Mouse (Mus musculus): Measurements from ENCODE around the gene Trp53i13. TPM values are rescaled to one million over a fixed set of nuclear protein-coding genes. Genes with fewer than 3 reads are reported as not detected.

Trp53i13 gene
- total RNA-seq, 2 experiments from 2014 or later = 14.8 to 15.0 TPM

DNA sequence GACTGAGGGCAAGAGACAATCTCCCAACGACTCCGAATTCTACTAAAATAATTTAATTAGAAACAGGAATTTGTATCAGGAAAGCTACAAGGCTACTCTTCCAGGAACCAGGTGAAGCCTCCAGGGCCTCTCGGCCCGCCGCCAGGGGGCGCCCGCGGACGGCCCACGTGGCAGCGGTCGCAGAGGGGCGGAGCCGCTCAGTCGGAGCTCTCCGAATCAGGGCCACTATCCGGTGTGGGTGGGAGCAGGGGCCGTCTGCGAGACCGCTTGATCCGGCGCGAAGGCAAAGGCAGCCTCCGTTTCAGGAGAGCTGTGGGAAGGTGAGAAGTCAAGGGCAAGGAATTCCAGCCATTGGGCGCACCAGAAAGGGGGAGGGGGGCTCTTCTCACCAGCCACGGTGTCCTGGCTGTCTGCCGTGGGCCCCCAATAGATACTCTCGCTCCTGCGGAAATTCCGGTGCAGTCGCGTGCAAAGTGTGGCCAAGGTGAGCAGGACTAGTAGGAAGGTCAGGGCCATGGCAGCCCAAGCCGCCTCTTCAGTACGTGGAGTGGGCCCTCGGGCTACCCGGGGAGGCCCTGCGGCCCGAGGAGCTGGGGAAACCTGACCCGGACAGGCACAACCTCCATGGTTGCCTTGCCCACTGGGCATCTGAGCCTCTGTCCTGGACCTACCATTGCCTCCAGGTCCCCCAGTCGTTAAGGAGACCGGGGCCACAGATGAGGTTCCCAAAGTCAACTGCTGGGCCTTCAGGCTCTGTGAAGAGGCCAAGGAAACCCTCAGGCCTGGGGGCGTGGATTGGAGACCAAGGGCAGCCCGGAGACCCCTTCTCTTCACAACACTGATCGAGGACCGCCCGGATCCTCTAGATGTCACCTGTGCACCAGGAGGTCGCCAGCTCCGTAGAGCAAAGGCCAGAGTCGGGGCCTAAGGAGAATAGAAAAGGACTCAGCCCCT lies 7.4 kb downstream of the Trp53i13 start:
- DNase-seq (ENCODE audit: low spot score in 2 of 2) = peak; percentile 83

DNA sequence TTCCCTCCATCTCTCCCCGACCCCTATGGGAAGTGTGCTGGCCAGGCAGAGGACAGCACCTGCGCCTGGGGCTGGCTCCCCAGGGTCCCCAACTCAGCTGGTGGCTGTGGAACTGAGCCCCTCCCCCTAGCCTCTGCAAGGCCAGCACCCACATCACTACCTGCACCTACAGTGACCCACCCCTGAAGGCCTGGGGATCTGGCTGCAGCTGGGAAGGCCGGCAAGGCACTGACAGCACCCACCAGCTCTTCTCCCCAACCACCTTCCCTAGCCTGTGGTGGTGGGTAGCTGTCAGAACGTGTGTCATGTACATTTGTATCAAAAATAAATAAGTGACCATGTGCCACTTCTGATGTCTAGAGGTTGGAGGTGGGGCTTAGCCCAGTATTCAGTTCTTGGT lies 8.4 kb downstream of the Trp53i13 start:
- DNase-seq (ENCODE audit: low spot score in 2 of 2) = no peak

DNA sequence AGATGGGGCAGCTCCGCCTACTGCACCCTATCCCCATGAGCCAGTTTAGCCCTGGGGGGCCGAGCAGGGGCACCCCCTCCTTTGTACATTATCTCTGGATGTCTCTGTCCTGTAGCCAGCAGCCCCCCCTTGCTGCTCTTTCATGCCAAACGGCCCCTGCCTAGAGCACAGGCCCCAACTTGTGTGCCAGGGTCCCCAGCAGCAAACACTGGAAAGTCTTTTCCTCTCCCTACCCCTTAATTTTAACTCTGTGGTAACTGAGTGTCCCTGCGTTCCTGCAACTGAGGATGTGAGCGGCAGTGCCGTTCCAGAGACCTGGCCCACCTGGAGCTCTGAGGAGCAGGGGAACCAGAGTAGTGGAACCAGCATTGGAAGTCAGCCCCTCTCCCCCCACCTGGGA lies 8.8 kb downstream of the Trp53i13 start:
- DNase-seq (ENCODE audit: low spot score in 2 of 2) = no peak

DNA sequence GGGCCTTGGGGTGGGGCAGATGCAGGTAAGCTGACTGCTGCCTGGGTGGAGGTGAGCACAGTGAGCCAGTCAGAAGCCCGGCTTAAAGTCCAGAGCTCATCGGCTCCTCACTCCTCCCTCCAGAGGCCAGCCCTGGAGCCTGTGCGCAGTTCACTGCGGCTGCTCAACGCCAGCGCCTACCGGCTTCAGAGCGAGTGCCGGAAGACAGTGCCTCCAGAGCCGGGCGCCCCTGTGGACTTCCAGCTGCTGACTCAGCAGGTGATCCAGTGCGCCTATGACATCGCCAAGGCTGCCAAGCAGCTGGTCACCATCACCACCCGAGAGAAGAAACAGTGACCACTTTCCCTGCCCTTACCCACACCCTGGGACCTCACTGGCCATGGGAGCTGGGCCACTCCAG lies 9.5 kb downstream of the Trp53i13 start:
- DNase-seq (ENCODE audit: low spot score in 2 of 2) = no peak

DNA sequence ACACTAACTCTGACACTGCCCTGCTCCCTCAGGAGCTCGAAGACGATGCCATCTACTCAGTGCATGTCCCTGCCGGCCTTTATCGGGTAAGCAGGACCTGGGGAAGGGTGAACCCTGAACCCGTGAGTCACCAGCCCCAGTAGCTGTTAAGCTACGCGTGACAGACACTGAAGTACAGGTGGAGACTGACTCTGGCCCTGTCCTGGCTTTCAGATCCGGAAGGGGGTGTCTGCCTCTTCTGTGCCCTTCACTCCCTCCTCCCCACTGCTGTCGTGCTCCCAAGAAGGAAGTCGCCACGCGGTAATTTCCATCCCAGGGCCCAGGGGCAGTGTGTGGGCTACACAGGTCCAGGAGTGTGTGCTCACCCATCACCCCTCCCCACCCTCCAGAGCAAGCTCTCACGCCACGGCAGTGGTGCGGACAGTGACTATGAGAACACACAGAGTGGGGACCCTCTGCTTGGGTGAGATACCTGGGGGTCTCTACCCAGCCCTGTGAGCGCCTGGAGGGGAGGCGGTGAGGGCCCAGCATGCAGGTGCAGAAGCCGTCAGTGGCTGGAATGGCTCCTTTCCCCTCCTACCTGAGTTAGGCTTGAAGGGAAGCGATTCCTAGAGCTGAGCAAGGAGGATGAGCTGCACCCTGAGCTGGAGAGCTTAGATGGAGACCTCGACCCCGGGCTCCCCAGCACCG lies 10.3 kb downstream of the Trp53i13 start:
- no peak for DNase-seq (ENCODE audit: low spot score in 2 of 2)

DNA sequence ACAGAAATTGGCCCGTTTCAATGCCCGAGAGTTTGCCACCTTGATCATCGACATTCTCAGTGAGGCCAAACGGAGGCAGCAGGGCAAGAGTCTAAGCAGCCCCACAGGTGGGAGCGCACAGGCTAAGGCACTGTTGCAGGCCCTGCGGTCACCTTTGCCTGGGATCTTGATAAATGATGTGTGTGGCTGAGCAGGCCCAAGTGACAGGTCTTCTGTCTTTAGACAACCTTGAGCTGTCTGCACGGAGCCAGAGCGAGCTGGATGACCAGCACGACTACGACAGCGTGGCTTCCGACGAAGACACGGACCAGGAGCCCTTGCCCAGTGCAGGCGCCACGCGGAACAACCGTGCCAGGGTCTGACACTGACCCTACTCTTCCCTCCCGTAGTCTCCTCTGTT lies 11.4 kb downstream of the Trp53i13 start:
- DNase-seq (ENCODE audit: low spot score in 2 of 2) = no peak

DNA sequence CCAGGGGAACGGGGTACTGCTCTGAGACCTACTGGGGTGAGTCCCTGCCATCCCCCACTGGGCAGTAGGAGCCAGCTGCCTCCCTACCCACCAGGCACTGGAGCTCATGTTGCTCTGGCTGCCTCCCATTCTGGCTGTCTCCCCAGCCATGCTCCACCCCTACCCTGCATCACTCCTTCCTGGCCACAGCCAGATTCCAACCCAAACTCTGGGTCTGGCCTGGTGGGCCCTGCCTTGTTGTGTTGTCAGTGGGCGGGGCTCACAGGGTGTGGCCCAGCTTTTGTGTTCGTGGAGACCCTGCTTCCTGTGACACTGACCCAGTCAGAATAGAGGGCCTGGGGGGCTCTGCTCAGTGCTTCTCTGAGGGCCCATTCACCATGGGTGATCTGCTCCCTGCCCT lies 12.3 kb downstream of the Trp53i13 start:
- DNase-seq (ENCODE audit: low spot score in 2 of 2) = no peak

DNA sequence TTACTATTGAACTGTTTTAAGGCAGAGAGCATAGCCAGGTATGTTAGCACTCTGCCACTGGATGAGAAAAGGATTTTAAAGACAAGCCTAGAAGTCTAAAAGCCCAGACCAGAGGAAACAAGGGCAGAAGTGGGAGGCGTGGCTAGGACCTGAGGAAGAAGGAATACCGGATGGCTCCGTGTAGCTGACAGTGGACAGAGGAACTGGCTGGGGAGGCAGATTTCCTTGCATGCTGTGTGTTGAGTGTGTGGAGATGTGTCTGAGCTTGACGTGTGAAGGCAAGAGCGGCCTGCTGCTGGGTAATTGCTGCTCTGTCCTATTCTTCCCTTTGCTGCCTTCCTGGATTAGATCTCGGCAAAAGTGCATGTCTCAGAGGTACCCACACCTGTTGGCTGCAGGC lies 13.3 kb downstream of the Trp53i13 start:
- no peak for DNase-seq (ENCODE audit: low spot score in 2 of 2)

DNA sequence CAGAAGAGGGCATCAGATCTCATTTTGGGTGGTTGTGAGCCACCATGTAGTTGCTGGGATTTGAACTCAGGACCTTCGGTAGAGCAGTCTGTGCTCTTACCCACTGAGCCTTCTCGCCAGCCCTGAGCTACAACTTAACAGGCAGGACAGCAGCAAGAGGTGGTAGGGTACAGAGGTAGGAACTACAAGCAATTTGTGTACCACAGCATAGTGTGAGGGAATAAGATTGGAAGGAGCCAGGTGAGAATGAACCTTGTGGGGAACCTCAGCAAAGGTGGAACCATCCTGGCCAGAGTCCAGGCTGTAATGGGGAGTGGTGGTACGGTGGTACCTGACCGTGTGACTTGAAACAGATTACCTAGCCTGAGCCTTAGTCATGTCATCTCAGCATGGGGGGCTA lies 13.8 kb downstream of the Trp53i13 start:
- DNase-seq (ENCODE audit: low spot score in 2 of 2) = no peak

DNA sequence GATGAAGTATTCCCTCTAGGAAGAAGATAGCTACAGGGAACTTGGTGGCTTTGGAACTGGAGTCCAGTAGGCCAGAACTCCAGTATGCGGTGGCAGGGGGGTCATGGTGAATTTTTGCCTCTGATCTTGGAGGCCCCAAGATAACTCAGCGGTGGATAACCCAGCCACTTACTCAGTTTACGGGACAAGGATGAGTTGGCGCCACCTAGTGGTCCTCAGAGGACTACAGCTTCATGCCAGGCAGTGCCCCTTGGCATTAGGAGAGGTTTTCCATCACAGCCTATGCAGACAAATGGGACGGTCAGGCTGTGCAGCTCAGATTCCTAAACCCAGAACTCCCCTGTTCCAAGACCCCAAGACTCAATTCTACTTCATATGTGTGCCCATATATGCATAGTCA lies 14.4 kb downstream of the Trp53i13 start:
- DNase-seq (ENCODE audit: low spot score in 2 of 2) = peak in 1 of 2 experiments; percentile 73

DNA sequence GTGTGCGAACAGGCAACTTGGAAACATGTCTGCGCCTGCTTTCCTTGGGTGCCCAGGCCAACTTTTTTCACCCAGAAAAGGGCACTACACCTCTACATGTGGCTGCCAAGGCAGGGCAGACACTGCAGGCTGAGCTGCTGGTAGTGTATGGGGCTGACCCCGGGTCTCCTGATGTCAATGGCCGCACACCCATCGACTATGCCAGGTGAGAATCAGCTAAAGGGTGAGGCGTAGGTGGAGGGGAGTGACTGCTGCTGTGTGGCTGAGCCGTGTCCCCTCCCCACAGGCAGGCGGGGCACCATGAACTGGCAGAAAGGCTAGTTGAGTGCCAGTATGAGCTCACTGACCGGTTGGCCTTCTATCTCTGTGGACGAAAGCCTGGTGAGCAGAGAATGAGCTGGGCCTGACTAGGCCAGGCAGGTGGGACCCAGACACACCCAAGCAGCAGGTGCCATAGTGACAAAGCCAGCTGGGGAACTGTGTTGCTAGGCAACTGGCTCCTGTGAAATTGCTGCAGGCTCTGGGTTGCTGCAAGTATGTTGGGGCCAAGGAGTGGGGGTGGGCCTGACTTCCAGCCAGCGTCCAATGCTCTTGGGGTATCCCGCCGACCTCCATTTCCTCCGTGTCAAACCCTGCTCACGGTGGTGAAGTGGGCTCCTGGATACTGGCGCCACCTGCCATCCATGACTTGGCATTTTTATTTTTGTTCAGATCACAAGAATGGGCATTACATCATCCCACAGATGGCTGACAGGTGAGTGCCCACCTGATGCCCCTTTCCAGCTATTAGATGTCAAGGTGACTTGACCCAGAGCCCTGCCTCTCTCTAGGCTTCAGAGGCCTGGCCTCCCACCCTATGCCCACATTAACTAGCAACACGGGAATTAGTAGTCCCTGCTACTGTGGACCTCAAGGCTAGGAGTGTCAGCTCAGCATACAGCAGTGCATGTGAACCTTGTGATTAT lies 15.1 kb downstream of the Trp53i13 start:
- no peak for DNase-seq (ENCODE audit: low spot score in 2 of 2)

DNA sequence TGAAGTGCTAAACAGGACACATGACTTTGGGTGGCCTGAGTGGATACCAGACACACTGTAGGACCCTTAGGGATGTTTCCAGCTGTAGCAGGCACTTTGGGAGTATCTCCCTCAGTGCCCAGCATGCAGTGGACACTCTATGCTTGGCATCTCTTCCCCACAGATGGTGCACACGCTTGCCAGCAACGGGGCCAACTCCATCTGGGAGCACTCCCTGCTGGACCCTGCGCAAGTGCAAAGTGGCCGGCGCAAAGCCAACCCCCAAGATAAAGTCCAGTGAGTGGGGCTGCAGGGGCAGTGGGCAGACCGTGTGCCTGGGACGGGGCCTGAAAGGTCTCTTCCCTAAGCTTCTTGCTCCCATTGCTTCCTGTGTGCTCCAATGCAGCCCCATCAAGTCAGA lies 16.4 kb downstream of the Trp53i13 start:
- no peak for DNase-seq (ENCODE audit: low spot score in 2 of 2)

DNA sequence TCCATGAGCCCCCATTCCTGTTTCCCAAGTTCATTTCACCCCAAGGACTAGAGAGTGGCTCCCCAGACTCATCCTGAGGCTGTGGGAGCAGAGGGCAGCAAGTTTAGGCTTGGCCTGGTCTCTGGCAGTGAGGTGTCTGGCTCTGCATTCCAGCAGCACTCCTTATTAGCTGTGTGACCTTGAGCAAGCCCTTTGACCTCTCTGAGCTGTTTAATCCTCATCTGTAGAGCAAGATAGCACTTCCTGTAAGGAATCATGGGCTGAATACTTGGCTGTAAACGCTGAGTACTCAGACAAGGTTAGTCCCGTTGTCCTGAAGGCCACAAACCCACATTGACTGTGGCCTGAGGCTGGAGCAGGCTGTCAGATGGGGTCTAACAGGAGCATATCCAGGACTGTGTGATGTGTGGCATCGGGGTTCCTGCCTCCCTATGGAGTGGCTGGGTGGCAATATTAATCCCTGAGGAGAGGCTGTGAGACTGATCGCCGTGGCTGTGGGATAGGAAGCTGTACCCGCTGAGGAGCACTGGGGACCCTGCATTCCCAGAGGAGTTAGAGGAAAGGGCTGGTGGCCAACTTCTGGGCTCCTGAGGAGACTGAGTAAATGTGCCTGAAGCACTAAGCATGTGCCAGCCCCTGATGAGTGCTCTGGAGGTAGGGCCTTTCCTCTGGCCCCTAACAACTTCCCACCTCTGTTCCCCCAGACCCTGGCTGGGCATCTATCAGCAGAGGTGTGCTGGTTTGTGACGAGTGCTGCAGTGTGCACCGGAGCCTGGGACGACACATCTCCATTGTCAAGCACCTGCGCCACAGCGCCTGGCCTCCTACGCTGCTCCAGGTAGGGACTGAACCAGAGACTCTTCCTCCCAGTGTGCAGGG lies 17.3 kb downstream of the Trp53i13 start:
- DNase-seq (ENCODE audit: low spot score in 2 of 2) = no peak

DNA sequence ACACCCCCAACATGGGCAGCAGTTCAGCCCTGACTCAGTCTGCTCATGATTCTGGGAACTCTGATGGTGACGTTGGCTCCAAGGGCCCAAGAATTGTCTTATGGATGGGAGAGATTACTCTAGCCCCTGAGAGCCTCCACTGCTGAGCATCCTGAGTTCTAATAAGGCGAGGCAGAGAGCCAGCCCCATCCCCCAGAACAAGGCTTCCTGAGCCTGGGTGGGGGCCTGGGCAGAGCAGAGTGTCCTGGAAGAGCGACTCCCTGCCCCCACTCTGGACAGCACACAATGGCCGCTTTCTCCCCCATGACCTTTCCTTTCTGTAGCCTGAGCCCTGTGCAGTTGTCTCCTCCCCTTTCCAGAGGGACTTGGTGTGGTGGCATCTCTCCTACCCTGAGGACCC lies 17.9 kb downstream of the Trp53i13 start:
- no peak for DNase-seq (ENCODE audit: low spot score in 2 of 2)

DNA sequence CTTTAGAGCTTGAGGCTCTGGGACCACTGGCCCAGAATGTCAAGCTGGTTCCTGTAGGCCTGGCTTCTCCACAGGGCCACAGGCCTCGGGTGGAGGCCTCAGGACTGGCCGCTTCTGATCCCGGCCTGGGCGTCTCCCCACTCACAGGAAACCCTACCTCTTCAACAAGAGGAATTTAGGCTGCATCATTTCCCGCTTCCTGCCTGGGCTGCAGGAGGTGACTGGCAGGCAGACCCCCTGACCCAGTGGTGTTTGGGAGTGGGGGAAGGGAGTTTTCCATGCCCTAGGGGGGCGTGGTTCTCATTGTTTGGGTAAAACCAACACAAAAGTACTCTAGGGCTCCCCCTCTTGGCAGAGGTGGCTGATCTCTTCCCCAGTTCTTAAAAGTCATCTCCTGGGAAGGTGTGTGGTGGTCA lies 18.4 kb downstream of the Trp53i13 start:
- no peak for DNase-seq (ENCODE audit: low spot score in 2 of 2)

DNA sequence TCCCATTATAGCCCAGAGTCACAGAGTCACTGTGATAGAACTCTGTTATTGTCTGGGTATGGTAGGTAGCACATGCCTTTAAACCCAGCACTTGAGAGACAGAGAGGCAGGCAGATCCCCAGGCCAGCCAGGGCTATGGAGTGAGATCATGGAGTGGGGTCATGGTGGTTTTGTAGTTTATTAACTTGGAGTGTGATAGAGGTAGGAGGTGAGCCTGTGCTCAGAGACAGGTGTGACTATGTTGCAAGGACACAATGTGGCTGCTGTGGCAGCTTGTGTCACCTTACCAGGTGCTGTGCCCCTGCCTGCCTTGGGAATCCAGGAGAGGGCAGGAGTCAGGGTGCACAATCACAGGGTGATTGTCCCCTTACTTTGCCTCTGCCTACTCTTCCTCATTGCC lies 20.3 kb downstream of the Trp53i13 start:
- no peak for DNase-seq (ENCODE audit: low spot score in 2 of 2)

DNA sequence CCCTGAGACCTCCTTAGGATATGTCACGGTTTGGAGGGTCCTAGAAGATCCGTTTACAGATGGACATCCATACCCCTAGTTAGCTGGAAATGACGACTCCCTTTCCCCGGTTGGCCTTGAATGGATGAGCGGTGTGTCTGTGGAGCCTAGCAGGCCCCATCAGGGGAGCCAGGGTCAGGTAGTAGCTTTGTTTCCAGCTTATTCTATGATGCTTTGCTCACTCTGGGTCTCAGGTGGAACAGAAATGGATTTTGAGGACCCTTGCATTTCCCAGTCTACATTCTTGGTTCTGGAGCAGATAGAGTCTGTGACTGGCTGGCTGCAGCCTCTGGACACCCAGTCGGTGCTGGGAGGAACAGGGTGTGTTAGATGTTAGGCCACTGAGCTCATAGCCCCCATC lies 21.0 kb downstream of the Trp53i13 start:
- no peak for DNase-seq (ENCODE audit: low spot score in 2 of 2)

DNA sequence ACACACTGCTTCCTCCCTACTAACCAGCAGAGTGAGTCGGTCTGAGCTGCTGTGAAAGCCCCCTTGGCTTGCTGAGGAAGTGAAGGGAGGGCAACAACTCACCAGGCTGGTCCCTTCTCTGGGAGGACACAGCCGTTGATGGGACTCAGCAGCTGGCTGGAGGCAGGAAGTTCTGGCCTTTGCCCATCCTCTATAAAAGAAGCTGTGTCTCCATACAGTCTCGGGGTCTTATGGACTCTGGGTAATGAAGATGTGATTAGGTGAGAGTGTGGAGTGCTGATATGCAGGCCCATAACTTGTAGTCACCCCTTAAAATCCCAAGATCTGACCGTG lies 21.5 kb downstream of the Trp53i13 start:
- no peak for DNase-seq (ENCODE audit: low spot score in 2 of 2)

DNA sequence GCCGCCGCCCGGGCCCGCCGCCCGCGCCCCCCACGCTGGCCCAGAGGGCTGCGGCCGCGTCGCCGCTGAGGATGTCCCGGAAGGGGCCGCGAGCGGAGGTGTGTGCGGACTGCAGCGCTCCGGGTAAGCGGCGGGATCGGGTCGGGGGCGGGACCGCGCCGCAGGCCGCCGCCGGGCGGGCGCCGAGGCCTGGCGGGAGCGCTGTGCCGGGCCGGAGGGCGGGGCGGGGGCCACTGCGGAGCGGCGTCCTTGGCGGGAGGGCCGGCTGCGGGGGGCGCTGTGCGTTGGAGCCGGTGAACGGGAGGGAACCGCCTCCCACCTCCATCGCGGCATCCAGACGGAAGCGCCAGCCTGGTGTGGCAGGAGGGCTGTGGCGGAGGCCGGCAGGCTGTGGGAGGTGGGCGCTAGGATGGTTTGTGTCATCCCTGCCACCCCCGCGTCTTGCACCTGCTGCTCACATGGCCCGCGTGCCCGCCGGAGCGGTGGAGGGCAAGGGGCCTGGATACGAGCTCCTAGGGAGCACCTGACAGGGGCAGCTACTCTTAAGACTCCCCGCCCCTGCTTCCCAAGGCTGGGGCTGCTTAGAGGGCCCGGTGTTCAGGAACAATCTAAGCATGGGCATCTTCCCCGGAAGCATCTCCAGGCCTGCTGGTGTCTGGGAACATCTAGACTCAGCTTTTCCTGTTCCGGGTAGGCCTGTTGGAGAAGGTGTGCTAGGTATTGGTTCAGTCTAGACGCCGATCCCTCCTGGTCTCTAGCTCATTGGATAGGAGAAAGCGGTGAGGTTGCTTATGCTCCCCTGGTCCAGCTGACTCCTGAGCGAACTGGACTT lies 22.1 kb downstream of the Trp53i13 start, which contains the start of gene Git1:
Git1 (plus strand) TSS at position 51 of the 832 bp plus-strand sequence.
- peak; percentile 48 to 67 for DNase-seq (ENCODE audit: low spot score in 2 of 2)
